Mouse (Mus musculus): ENCODE measurements around the gene Gli2. TPM values are rescaled to one million over a fixed set of nuclear protein-coding genes. Genes with fewer than 3 reads are reported as not detected.

The Gli2 gene
- polyA plus RNA-seq, 1 experiment from 2014 or later: 1.6 TPM

- no peak for ATAC-seq (ENCODE audit: low FRiP score)
- WGBS: 69% methylated on average over 8 of the region's 8 CpGs
These were observed 27.6 kb downstream of the Gli2 start for GRCm38 (mm10) chr1:119025647-119026358.

GRCm38 (mm10) chr1:119022311-119022710 is 31.1 kb downstream of the Gli2 start:
- Histone ChIP-seq H3K36me3 (no peaks in the 10 kb centered on the region), H3K4me2 (no peak overlapping the region), H3K27ac (replicated peaks) (no peak overlapping the region)

More at GRCm38 (mm10) chr1:119025647-119026358, 27.6 kb downstream of the Gli2 start:
- Histone ChIP-seq H3K27me3 (replicated peaks) (no peaks in the 10 kb centered on the region), H3K27ac (replicated peaks) (no peak overlapping the region), H3K4me1 (peaks cover 14% of the 10 kb centered on the region; the same call in 1 of the 2 replicates), H3K4me3 (replicated peaks) (no peak overlapping the region), H3K9me3 (replicated peaks) (no peaks in the 10 kb centered on the region), H3K4me2 (no peak overlapping the region), H3K36me3 (no peaks in the 10 kb centered on the region), H3K9ac (replicated peaks) (no peak overlapping the region)

GRCm38 (mm10) chr1:119020092-119020491 is 33.3 kb downstream of the Gli2 start:
- no peak; the same call in 1 of the 2 replicates for ATAC-seq (ENCODE audit: low FRiP score)
- Histone ChIP-seq H3K4me3 (replicated peaks) (no peak overlapping the region), H3K9me3 (replicated peaks) (no peaks in the 10 kb centered on the region), H3K4me1 (peaks cover 8% of the 10 kb centered on the region; the same call in 1 of the 2 replicates), H3K27me3 (replicated peaks) (no peaks in the 10 kb centered on the region), H3K27ac (replicated peaks) (no peak overlapping the region), H3K9ac (replicated peaks) (no peak overlapping the region), H3K4me2 (no peak overlapping the region), H3K36me3 (no peaks in the 10 kb centered on the region)
- WGBS: 47% methylated on average over 2 of the region's 2 CpGs

More at GRCm38 (mm10) chr1:119022311-119022710, 31.1 kb downstream of the Gli2 start:
- peaks cover 22% of the 10 kb centered on the region for H3K4me1 ChIP-seq
- WGBS: 80% methylated on average over 1 of the region's 1 CpGs
- no peaks in the 10 kb centered on the region for H3K27me3 ChIP-seq (replicated peaks)
- no peaks in the 10 kb centered on the region for H3K9me3 ChIP-seq (replicated peaks)
- no peak for ATAC-seq (ENCODE audit: low FRiP score)
- no peak overlapping the region for H3K4me3 ChIP-seq (replicated peaks)
- H3K9ac ChIP-seq (replicated peaks): no peak overlapping the region

GRCm38 (mm10) chr1:119019056-119019455 is 34.4 kb downstream of the Gli2 start:
- no peak for ATAC-seq (ENCODE audit: low FRiP score)
- no peak overlapping the region for H3K9ac ChIP-seq (replicated peaks)
- no peaks in the 10 kb centered on the region for H3K27me3 ChIP-seq (replicated peaks)
- H3K4me2 ChIP-seq: no peak overlapping the region
- peaks cover 8% of the 10 kb centered on the region; the same call in 1 of the 2 replicates for H3K4me1 ChIP-seq
- H3K36me3 ChIP-seq: no peaks in the 10 kb centered on the region
- no peaks in the 10 kb centered on the region for H3K9me3 ChIP-seq (replicated peaks)
- H3K27ac ChIP-seq (replicated peaks): no peak overlapping the region
- no peak overlapping the region for H3K4me3 ChIP-seq (replicated peaks)

- Histone ChIP-seq H3K4me1 (peaks cover 8% of the 10 kb centered on the region; the same call in 1 of the 2 replicates), H3K9me3 (replicated peaks) (no peaks in the 10 kb centered on the region), H3K27ac (replicated peaks) (no peak overlapping the region), H3K27me3 (replicated peaks) (no peaks in the 10 kb centered on the region), H3K4me3 (replicated peaks) (no peak overlapping the region), H3K9ac (replicated peaks) (no peak overlapping the region), H3K36me3 (no peaks in the 10 kb centered on the region), H3K4me2 (no peak overlapping the region)
- ATAC-seq (ENCODE audit: low FRiP score): no peak
- WGBS: 82% methylated on average over 3 of the region's 3 CpGs
These were observed 36.6 kb downstream of the Gli2 start for GRCm38 (mm10) chr1:119016866-119017265.

- H3K27ac ChIP-seq (replicated peaks): no peak overlapping the region
- ATAC-seq (ENCODE audit: low FRiP score): 0 out of 2 replicates have a peak, but pooled peaks have one; percentile 48
These were observed 38.3 kb downstream of the Gli2 start for GRCm38 (mm10) chr1:119015108-119015507.

GRCm38 (mm10) chr1:119008949-119009348 is 44.5 kb downstream of the Gli2 start:
- no peak for ATAC-seq (ENCODE audit: low FRiP score)
- Histone ChIP-seq H3K4me2 (no peak overlapping the region), H3K27ac (replicated peaks) (no peak overlapping the region)

More at GRCm38 (mm10) chr1:119015108-119015507, 38.3 kb downstream of the Gli2 start:
- Histone ChIP-seq H3K4me1 (peaks cover 8% of the 10 kb centered on the region; the same call in 1 of the 2 replicates), H3K36me3 (no peaks in the 10 kb centered on the region), H3K4me3 (replicated peaks) (no peak overlapping the region), H3K9ac (replicated peaks) (no peak overlapping the region), H3K4me2 (no peak overlapping the region), H3K27me3 (replicated peaks) (no peaks in the 10 kb centered on the region), H3K9me3 (replicated peaks) (no peaks in the 10 kb centered on the region)
- WGBS: 81% methylated on average over 6 of the region's 6 CpGs

GRCm38 (mm10) chr1:119003852-119004398 is 49.5 kb downstream of the Gli2 start:
- no peak overlapping the region for H3K4me3 ChIP-seq (replicated peaks)
- ATAC-seq (ENCODE audit: low FRiP score): no peak
- no peak overlapping the region for H3K9ac ChIP-seq (replicated peaks)
- no peak overlapping the region for H3K27ac ChIP-seq (replicated peaks)
- 42% methylated on average over 1 of the region's 1 CpGs for WGBS
- H3K27me3 ChIP-seq (replicated peaks): no peaks in the 10 kb centered on the region
- H3K36me3 ChIP-seq: no peaks in the 10 kb centered on the region
- H3K4me1 ChIP-seq: peaks cover 14% of the 10 kb centered on the region
- H3K9me3 ChIP-seq (replicated peaks): no peaks in the 10 kb centered on the region
- no peak overlapping the region for H3K4me2 ChIP-seq

More at GRCm38 (mm10) chr1:119008949-119009348, 44.5 kb downstream of the Gli2 start:
- no peak overlapping the region for H3K9ac ChIP-seq (replicated peaks)
- no peaks in the 10 kb centered on the region for H3K36me3 ChIP-seq
- H3K9me3 ChIP-seq (replicated peaks): no peaks in the 10 kb centered on the region
- no peaks in the 10 kb centered on the region for H3K27me3 ChIP-seq (replicated peaks)
- 0 out of 2 replicates have a peak, but pooled peaks cover 3% of the 10 kb centered on the region for H3K4me1 ChIP-seq
- no peak overlapping the region for H3K4me3 ChIP-seq (replicated peaks)

- WGBS: 20% methylated on average over 12 of the region's 12 CpGs
- Histone ChIP-seq H3K4me3 (replicated peaks) (no peak overlapping the region), H3K36me3 (no peaks in the 10 kb centered on the region), H3K4me2 (no peak overlapping the region), H3K9ac (replicated peaks) (0 out of 2 replicates have a peak overlapping the region, but pooled peaks have one; percentile 4), H3K9me3 (replicated peaks) (no peaks in the 10 kb centered on the region), H3K27me3 (replicated peaks) (no peaks in the 10 kb centered on the region), H3K27ac (replicated peaks) (no peak overlapping the region), H3K4me1 (peaks cover 14% of the 10 kb centered on the region)
- ATAC-seq (ENCODE audit: low FRiP score): no peak
These were observed 51.9 kb downstream of the Gli2 start for GRCm38 (mm10) chr1:119001454-119002034.

GRCm38 (mm10) chr1:118994482-118995105 is 58.8 kb downstream of the Gli2 start:
- Histone ChIP-seq H3K36me3 (no peaks in the 10 kb centered on the region), H3K27ac (replicated peaks) (no peak overlapping the region), H3K27me3 (replicated peaks) (no peaks in the 10 kb centered on the region), H3K9ac (replicated peaks) (no peak overlapping the region), H3K4me3 (replicated peaks) (no peak overlapping the region), H3K9me3 (replicated peaks) (no peaks in the 10 kb centered on the region), H3K4me1 (peaks cover 13% of the 10 kb centered on the region), H3K4me2 (no peak overlapping the region)
- ATAC-seq (ENCODE audit: low FRiP score): peak; percentile 43
- 66% methylated on average over 8 of the region's 8 CpGs for WGBS

- Histone ChIP-seq H3K4me3 (replicated peaks) (no peak overlapping the region), H3K9ac (replicated peaks) (no peak overlapping the region), H3K4me1 (peaks cover 13% of the 10 kb centered on the region), H3K4me2 (no peak overlapping the region), H3K9me3 (replicated peaks) (no peaks in the 10 kb centered on the region), H3K36me3 (no peaks in the 10 kb centered on the region), H3K27ac (replicated peaks) (no peak overlapping the region), H3K27me3 (replicated peaks) (no peaks in the 10 kb centered on the region)
- WGBS: 82% methylated on average over 5 of the region's 5 CpGs
- no peak for ATAC-seq (ENCODE audit: low FRiP score)
These were observed 59.6 kb downstream of the Gli2 start for GRCm38 (mm10) chr1:118993775-118994174.
